Mouse (Mus musculus) hindbrain, embryonic 13.5 days (tissue): ENCODE results near the gene Trpc4ap. TPM values are rescaled to one million over a fixed set of nuclear protein-coding genes. Genes with fewer than 3 reads are reported as not detected.

Experiments
- ATAC-seq: fragments of 200-750 bp; cut with Nextera tagmentation; 2 replicates; pipeline ENCODE4 v1.8.0; 2017; ENCODE audit warnings: moderate TSS enrichment; ENCODE audit not compliant: low FRiP score
- H3K27ac ChIP-seq: fragments of 300-500 bp; sonication (generic); 2 replicates; pipeline ENCODE4 v1.5.1; 2015; ENCODE audit warnings: inconsistent platforms, mild to moderate bottlenecking, moderate library complexity
- H3K27me3 ChIP-seq: fragments of 300-500 bp; sonication (generic); 2 replicates; pipeline ENCODE4 v1.6.1; 2015; ENCODE audit warnings: mild to moderate bottlenecking, inconsistent platforms
- H3K36me3 ChIP-seq: fragments of 300-500 bp; sonication (generic); 2 replicates; pipeline ENCODE4 v1.6.1; 2015; ENCODE audit warnings: mild to moderate bottlenecking, inconsistent platforms
- H3K4me1 ChIP-seq: fragments of 300-500 bp; sonication (generic); replicated peaks from 2 replicates; pipeline ENCODE4 v1.6.1; 2015; ENCODE audit warnings: inconsistent platforms
- H3K4me2 ChIP-seq: fragments of 300-500 bp; sonication (generic); 2 replicates; pipeline ENCODE4 v1.6.1; 2015; ENCODE audit warnings: inconsistent platforms, mild to moderate bottlenecking, moderate library complexity
- H3K4me3 ChIP-seq: fragments of 300-500 bp; sonication (generic); 2 replicates; pipeline ENCODE4 v1.5.1; 2015; ENCODE audit warnings: mild to moderate bottlenecking, inconsistent platforms
- H3K9ac ChIP-seq: fragments of 300-500 bp; sonication (generic); 2 replicates; pipeline ENCODE4 v1.6.1; 2015; ENCODE audit warnings: mild to moderate bottlenecking, inconsistent platforms
- H3K9me3 ChIP-seq: fragments of 300-500 bp; sonication (generic); 2 replicates; pipeline ENCODE4 v1.6.1; 2016; ENCODE audit warnings: inconsistent platforms
- WGBS: fragments of 180-500 bp; shearing (Covaris S2); methylation state at CpG from one replicate; pipeline ENCODE4 v1.1.7; 2015; 5-methylcytosine and 5-hydroxymethylcytosine counted together
- polyA plus RNA-seq: library from polyadenylated mRNA; unstranded; fragments of >200 nt; fragmentation: Nextera tagmentation; extraction: Ambion mirVana; gene quantifications from 2 replicates; pipeline ENCODE4 v1.2.1, GENCODE M21; 2015

Gene Trpc4ap
- polyA plus RNA-seq, 1 experiment from 2014 or later = 170 TPM

- no peak for ATAC-seq
Measured at GRCm38 (mm10) chr2:155663910-155664460, 28.2 kb downstream of the Trpc4ap start.

DNA sequence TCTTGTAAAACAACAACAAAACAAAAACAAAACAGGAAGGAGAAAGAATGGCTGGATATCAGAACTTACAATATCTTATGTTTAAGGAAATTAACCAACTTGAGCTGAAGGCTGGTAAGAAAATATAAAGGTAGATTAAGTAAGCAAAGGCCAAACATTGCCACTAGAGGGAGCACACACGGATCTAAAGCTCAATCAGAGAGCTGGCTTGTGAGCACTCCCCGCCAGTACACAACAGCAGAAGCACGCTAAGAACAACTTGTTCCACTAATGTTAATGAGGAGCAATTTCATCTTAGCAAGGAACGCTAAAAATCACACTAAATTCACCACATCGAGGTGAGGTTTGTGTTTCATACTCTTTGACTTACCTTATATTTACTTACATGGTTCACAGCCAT is 29.1 kb downstream of the Trpc4ap start:
- Histone ChIP-seq H3K4me3 (no peak overlapping the region), H3K9me3 (no peaks in the 10 kb centered on the region), H3K36me3 (peaks cover 88% of the 10 kb centered on the region), H3K4me2 (no peak overlapping the region), H3K4me1 (no peaks in the 10 kb centered on the region), H3K27me3 (no peaks in the 10 kb centered on the region), H3K27ac (no peak overlapping the region; the same call in 1 of the 2 replicates), H3K9ac (no peak overlapping the region)
- WGBS = 30% methylated on average over 5 of the region's 5 CpGs
- ATAC-seq = no peak

More at GRCm38 (mm10) chr2:155663910-155664460, 28.2 kb downstream of the Trpc4ap start:
- WGBS = 82% methylated on average over 6 of the region's 6 CpGs
- Histone ChIP-seq H3K27me3 (no peaks in the 10 kb centered on the region), H3K27ac (no peak overlapping the region), H3K4me3 (no peak overlapping the region), H3K4me1 (no peaks in the 10 kb centered on the region), H3K9me3 (no peaks in the 10 kb centered on the region), H3K36me3 (peaks cover 85% of the 10 kb centered on the region), H3K9ac (no peak overlapping the region), H3K4me2 (no peak overlapping the region)

GRCm38 (mm10) chr2:155662390-155662789 is 29.8 kb downstream of the Trpc4ap start:
- Histone ChIP-seq H3K4me3 (no peak overlapping the region), H3K36me3 (peaks cover 89% of the 10 kb centered on the region), H3K9me3 (no peaks in the 10 kb centered on the region), H3K27ac (no peak overlapping the region), H3K4me1 (no peaks in the 10 kb centered on the region), H3K9ac (no peak overlapping the region), H3K27me3 (no peaks in the 10 kb centered on the region), H3K4me2 (no peak overlapping the region)
- WGBS = 81% methylated on average over 5 of the region's 5 CpGs
- no peak for ATAC-seq

DNA sequence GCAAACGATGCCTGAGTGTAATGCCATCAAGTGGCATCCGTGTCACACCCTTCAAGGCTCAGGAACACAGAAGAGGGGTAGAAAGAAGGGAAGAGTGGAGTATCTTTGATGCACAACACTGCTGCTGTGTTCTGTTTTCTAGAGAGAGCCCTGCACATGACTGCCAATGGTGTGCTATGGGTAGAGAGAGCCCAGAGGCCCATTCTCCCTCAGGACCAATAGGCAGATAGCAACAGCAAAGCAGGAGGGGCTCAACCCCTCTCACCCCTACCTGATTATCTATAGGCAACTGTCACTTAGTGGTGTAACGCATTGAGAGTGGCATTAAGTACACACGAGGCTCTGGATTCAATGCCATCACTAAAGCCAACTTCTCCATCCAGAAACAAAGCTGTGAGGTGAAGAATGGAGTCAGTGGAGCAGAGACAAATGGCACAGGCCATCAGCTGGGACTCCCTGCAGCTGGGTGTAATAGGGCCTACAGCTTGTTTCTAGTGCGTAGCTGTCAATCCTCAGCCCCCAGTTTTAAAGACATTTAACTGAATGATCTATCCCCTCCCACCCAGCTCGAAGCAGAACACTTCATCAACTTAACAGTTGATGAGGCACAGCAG is 36.3 kb downstream of the Trpc4ap start:
- no peak overlapping the region for H3K4me2 ChIP-seq

GRCm38 (mm10) chr2:155652618-155653017 is 39.6 kb downstream of the Trpc4ap start:
- Histone ChIP-seq H3K27me3 (no peaks in the 10 kb centered on the region), H3K9ac (no peak overlapping the region), H3K4me2 (no peak overlapping the region), H3K9me3 (no peaks in the 10 kb centered on the region), H3K27ac (no peak overlapping the region), H3K36me3 (peaks cover 92% of the 10 kb centered on the region), H3K4me3 (no peak overlapping the region), H3K4me1 (0 out of 2 replicates have a peak, but pooled peaks cover 2% of the 10 kb centered on the region)
- WGBS = 96% methylated on average over 5 of the region's 5 CpGs
- no peak for ATAC-seq

More for the DNA sequence above, 36.3 kb downstream of the Trpc4ap start:
- Histone ChIP-seq H3K9me3 (no peaks in the 10 kb centered on the region), H3K36me3 (peaks cover 84% of the 10 kb centered on the region), H3K4me1 (0 out of 2 replicates have a peak, but pooled peaks cover 2% of the 10 kb centered on the region), H3K27me3 (no peaks in the 10 kb centered on the region), H3K4me3 (no peak overlapping the region), H3K27ac (no peak overlapping the region; the same call in 1 of the 2 replicates), H3K9ac (no peak overlapping the region)
- 46% methylated on average over 6 of the region's 6 CpGs for WGBS
- ATAC-seq = no peak

- Histone ChIP-seq H3K9me3 (no peaks in the 10 kb centered on the region), H3K9ac (no peak overlapping the region), H3K27me3 (no peaks in the 10 kb centered on the region), H3K4me1 (peaks cover 11% of the 10 kb centered on the region; the same call in 1 of the 2 replicates), H3K4me2 (no peak overlapping the region), H3K27ac (no peak overlapping the region), H3K36me3 (peaks cover 91% of the 10 kb centered on the region), H3K4me3 (no peak overlapping the region)
- ATAC-seq = no peak
- 90% methylated on average over 7 of the region's 7 CpGs for WGBS
Measured at GRCm38 (mm10) chr2:155645746-155646145, 46.4 kb downstream of the Trpc4ap start.

GRCm38 (mm10) chr2:155641540-155642472 is 50.4 kb downstream of the Trpc4ap start:
- H3K27ac ChIP-seq = peak overlapping the region; percentile 63
- peaks cover 18% of the 10 kb centered on the region; the same call in 1 of the 2 replicates for H3K4me1 ChIP-seq
- no peak overlapping the region for H3K4me3 ChIP-seq
- no peaks in the 10 kb centered on the region for H3K9me3 ChIP-seq
- no peaks in the 10 kb centered on the region for H3K27me3 ChIP-seq
- no peak overlapping the region for H3K4me2 ChIP-seq
- peaks cover 95% of the 10 kb centered on the region for H3K36me3 ChIP-seq
- peak; percentile 48 for ATAC-seq
- H3K9ac ChIP-seq = 0 out of 2 replicates have a peak overlapping the region, but pooled peaks have one; percentile 0
- 71% methylated on average over 18 of the region's 18 CpGs for WGBS

GRCm38 (mm10) chr2:155640656-155641055 is 51.5 kb downstream of the Trpc4ap start:
- Histone ChIP-seq H3K9ac (peak overlapping the region; percentile 35; the same call in 1 of the 2 replicates), H3K9me3 (no peaks in the 10 kb centered on the region), H3K4me2 (no peak overlapping the region), H3K4me1 (peaks cover 18% of the 10 kb centered on the region; the same call in 1 of the 2 replicates), H3K36me3 (peaks cover 99% of the 10 kb centered on the region), H3K27me3 (no peaks in the 10 kb centered on the region), H3K27ac (peak overlapping the region; percentile 66), H3K4me3 (no peak overlapping the region)
- WGBS = 59% methylated on average over 6 of the region's 6 CpGs
- ATAC-seq = peak; percentile 67; the same call in 1 of the 2 replicates

DNA sequence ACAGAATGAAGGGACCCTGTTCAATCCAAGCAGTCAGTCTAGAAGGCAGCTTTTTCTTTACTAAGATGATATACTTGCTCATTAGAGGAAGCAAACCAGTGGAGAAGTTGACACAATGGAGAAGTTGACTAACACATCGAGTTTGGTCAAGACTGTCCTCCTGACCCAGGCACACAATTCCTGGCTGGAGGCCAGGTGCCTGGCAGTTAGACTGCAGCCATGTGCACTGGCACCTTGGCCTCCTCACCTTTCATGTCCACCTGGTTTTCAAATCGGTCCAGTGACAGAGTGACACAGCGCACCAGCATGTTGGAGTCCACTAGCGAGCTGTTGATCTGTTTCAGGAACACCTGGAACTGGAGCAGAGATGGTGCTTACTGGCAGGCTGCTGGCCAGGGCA is 54.8 kb downstream of the Trpc4ap start:
- H3K27me3 ChIP-seq = peaks cover 27% of the 10 kb centered on the region
- WGBS = 98% methylated on average over 4 of the region's 4 CpGs
- no peak for ATAC-seq
- H3K36me3 ChIP-seq = peaks cover 100% of the 10 kb centered on the region
- H3K4me1 ChIP-seq = peaks cover 18% of the 10 kb centered on the region; the same call in 1 of the 2 replicates
- no peak overlapping the region for H3K4me3 ChIP-seq
- H3K9ac ChIP-seq = no peak overlapping the region
- H3K9me3 ChIP-seq = no peaks in the 10 kb centered on the region
- H3K4me2 ChIP-seq = no peak overlapping the region
- no peak overlapping the region for H3K27ac ChIP-seq

DNA sequence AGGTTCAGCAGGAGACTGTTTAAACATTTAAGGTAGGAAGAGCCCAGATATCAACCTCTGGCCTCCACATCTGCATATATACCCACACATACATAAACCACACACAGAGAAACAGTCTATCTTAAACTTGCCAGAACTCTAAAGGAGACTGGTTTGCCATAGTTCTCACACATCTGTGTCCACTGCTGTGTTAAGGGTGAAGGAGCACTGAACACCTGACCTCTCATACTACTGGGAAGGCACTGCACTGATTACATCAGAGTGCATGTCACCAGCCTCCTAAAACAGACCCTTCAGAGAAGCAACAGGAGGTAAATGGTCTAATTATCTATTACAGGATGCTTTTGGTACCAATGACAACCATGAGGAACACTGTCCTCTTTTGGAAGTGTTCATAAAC is 55.3 kb downstream of the Trpc4ap start:
- H3K27ac ChIP-seq = no peak overlapping the region
- peaks cover 17% of the 10 kb centered on the region; the same call in 1 of the 2 replicates for H3K4me1 ChIP-seq
- peaks cover 33% of the 10 kb centered on the region for H3K27me3 ChIP-seq
- H3K36me3 ChIP-seq = peaks cover 100% of the 10 kb centered on the region
- no peak overlapping the region for H3K4me2 ChIP-seq
- no peak overlapping the region for H3K4me3 ChIP-seq
- no peaks in the 10 kb centered on the region for H3K9me3 ChIP-seq
- no peak for ATAC-seq
- H3K9ac ChIP-seq = no peak overlapping the region

- no peak overlapping the region for H3K9ac ChIP-seq
- H3K4me3 ChIP-seq = no peak overlapping the region
- H3K9me3 ChIP-seq = no peaks in the 10 kb centered on the region
- H3K27me3 ChIP-seq = peaks cover 42% of the 10 kb centered on the region
- no peak overlapping the region for H3K27ac ChIP-seq
- no peak for ATAC-seq
- no peak overlapping the region for H3K4me2 ChIP-seq
- 96% methylated on average over 8 of the region's 8 CpGs for WGBS
- peaks cover 15% of the 10 kb centered on the region for H3K4me1 ChIP-seq
- peaks cover 100% of the 10 kb centered on the region for H3K36me3 ChIP-seq
Measured at GRCm38 (mm10) chr2:155635961-155636360, 56.2 kb downstream of the Trpc4ap start.

- H3K4me2 ChIP-seq = no peak overlapping the region
- no peak overlapping the region for H3K27ac ChIP-seq
- H3K36me3 ChIP-seq = peaks cover 86% of the 10 kb centered on the region
- no peak for ATAC-seq
- H3K9ac ChIP-seq = no peak overlapping the region
- peaks cover 23% of the 10 kb centered on the region for H3K4me1 ChIP-seq
- no peak overlapping the region for H3K4me3 ChIP-seq
- 89% methylated on average over 8 of the region's 8 CpGs for WGBS
- H3K9me3 ChIP-seq = no peaks in the 10 kb centered on the region
- H3K27me3 ChIP-seq = peaks cover 56% of the 10 kb centered on the region
Measured at GRCm38 (mm10) chr2:155634562-155634961, 57.6 kb downstream of the Trpc4ap start.
